Comparison of ENCODE assay signal across 11 mouse cellular contexts in genomic region chr15:97276660-97277153, GRCm38 (mm10). TPM values are rescaled to one million over a fixed set of nuclear protein-coding genes. Genes with fewer than 3 reads are reported as not detected.
DNase-seq lines count a peak whose midpoint lies in the region; ATAC-seq and TF ChIP-seq lines count a peak whose summit lies in the region.
"Had no signal": no experiment of that assay in that cellular context is flagged by ENCODE, and none has a peak within 500 bp of the region (broad histone marks: within the 10 kb centered on the region; RNA-seq: fewer than 3 reads in every experiment).

No protein-coding gene starts in this region.

- no peaks in the 10 kb centered on the region for H3K27me3 ChIP-seq in midbrain, embryonic 11.5 days (ENCODE audit: control insufficient read depth, insufficient read depth, low read length)
- H3K27me3 ChIP-seq in midbrain, embryonic 10.5 days (ENCODE audit: low read depth, poor library complexity, severe bottlenecking): no peaks in the 10 kb centered on the region
- H3K27me3 ChIP-seq in forebrain, embryonic 13.5 days: no peaks in the 10 kb centered on the region
- H3K27me3 ChIP-seq in limb, embryonic 11.5 days (ENCODE audit: control insufficient read depth, insufficient read depth, low read length): no peaks in the 10 kb centered on the region
- no peaks in the 10 kb centered on the region for H3K27me3 ChIP-seq in thymus, adult 2 months (ENCODE audit: control insufficient read depth, insufficient read depth, low read length)
- H3K27me3 ChIP-seq: embryonic facial prominence, embryonic 15.5 days; limb, embryonic 15.5 days had no signal

- TF ChIP-seq POLR2A in thymus, adult 2 months (IDR thresholded peaks at IDR 0.05; ENCODE audit: control insufficient read depth, extremely low read depth, insufficient read depth, low read length, poor library complexity): no peak

- peaks cover 3% of the 10 kb centered on the region; the same call in 1 of the 2 replicates for H3K4me1 ChIP-seq in midbrain, embryonic 11.5 days (ENCODE audit: control insufficient read depth, insufficient read depth, low read length)
- H3K4me1 ChIP-seq in midbrain, embryonic 10.5 days: peaks cover 26% of the 10 kb centered on the region
- peaks cover 12% of the 10 kb centered on the region for H3K4me1 ChIP-seq in forebrain, embryonic 13.5 days
- peaks cover 18% of the 10 kb centered on the region for H3K4me1 ChIP-seq in limb, embryonic 11.5 days (ENCODE audit: control insufficient read depth, insufficient read depth, low read length)
- no peaks in the 10 kb centered on the region for H3K4me1 ChIP-seq in thymus, adult 2 months (replicated peaks; ENCODE audit: control insufficient read depth, insufficient read depth, low read length)
- H3K4me1 ChIP-seq: embryonic facial prominence, embryonic 15.5 days had no signal

- no peak overlapping the region for H3K4me2 ChIP-seq in midbrain, embryonic 11.5 days
- peak overlapping the region; percentile 40 for H3K4me2 ChIP-seq in forebrain, embryonic 13.5 days
- H3K4me2 ChIP-seq in limb, embryonic 11.5 days (ENCODE audit: low read depth, severe bottlenecking): peak overlapping the region; percentile 20; the same call in 1 of the 2 replicates
- H3K4me2 ChIP-seq: embryonic facial prominence, embryonic 15.5 days; limb, embryonic 15.5 days had no signal

- no peak overlapping the region for H3K27ac ChIP-seq in midbrain, embryonic 11.5 days (ENCODE audit: low read depth, low read length)
- H3K27ac ChIP-seq in midbrain, embryonic 10.5 days (replicated peaks): no peak overlapping the region
- H3K27ac ChIP-seq in forebrain, embryonic 13.5 days: no peak overlapping the region; the same call in 1 of the 2 replicates
- no peak overlapping the region for H3K27ac ChIP-seq in limb, embryonic 11.5 days (replicated peaks; ENCODE audit: low read depth, low read length)
- H3K27ac ChIP-seq in thymus, adult 2 months (ENCODE audit: control insufficient read depth, insufficient read depth, low read length): no peak overlapping the region
- H3K27ac ChIP-seq: embryonic facial prominence, embryonic 15.5 days; heart, adult 2 months; limb, embryonic 15.5 days had no signal

- peak; percentile 59; the same call in 1 of the 2 replicates for ATAC-seq in midbrain, embryonic 11.5 days (ENCODE audit: low FRiP score)
- ATAC-seq in forebrain, embryonic 13.5 days: peak; percentile 57
- ATAC-seq in limb, embryonic 11.5 days (ENCODE audit: insufficient number of reproducible peaks, low FRiP score, low TSS enrichment, low read depth): no peak

- no peak for TF ChIP-seq CTCF in thymus, adult 2 months (IDR thresholded peaks at IDR 0.05; ENCODE audit: borderline replicate concordance, control insufficient read depth, extremely low read depth, insufficient read depth, low read length, poor library complexity)

- no peak overlapping the region for H3K9ac ChIP-seq in midbrain, embryonic 11.5 days (ENCODE audit: low read length)
- no peak overlapping the region for H3K9ac ChIP-seq in forebrain, embryonic 13.5 days
- H3K9ac ChIP-seq in limb, embryonic 11.5 days (ENCODE audit: low read length): no peak overlapping the region
- H3K9ac ChIP-seq: embryonic facial prominence, embryonic 15.5 days; limb, embryonic 15.5 days had no signal

- no peak for DNase-seq in midbrain, embryonic 11.5 days (ENCODE audit: low spot score, missing footprints)
- DNase-seq in midbrain, embryonic 10.5 days (ENCODE audit: low spot score): no peak
- DNase-seq in limb, embryonic 11.5 days (ENCODE audit: low spot score): peak; percentile 46
- DNase-seq in thymus, postnatal 4 days: no peak
- DNase-seq in thymus, adult 2 months: no peak
- no peak for DNase-seq in kidney, postnatal 25 days
- DNase-seq: heart, adult 2 months; kidney, postnatal 14 days had no signal

- no peak overlapping the region for H3K4me3 ChIP-seq in midbrain, embryonic 11.5 days (ENCODE audit: low read depth, low read length)
- no peak overlapping the region for H3K4me3 ChIP-seq in midbrain, embryonic 10.5 days
- no peak overlapping the region for H3K4me3 ChIP-seq in forebrain, embryonic 13.5 days
- H3K4me3 ChIP-seq in limb, embryonic 11.5 days (ENCODE audit: low read depth, low read length): no peak overlapping the region
- no peak overlapping the region for H3K4me3 ChIP-seq in thymus, adult 2 months (ENCODE audit: control insufficient read depth, insufficient read depth, low read length)
- H3K4me3 ChIP-seq: embryonic facial prominence, embryonic 15.5 days; heart, adult 2 months; limb, embryonic 15.5 days had no signal

- no peaks in the 10 kb centered on the region for H3K36me3 ChIP-seq in midbrain, embryonic 11.5 days (ENCODE audit: control insufficient read depth, insufficient read depth, low read length)
- no peaks in the 10 kb centered on the region for H3K36me3 ChIP-seq in midbrain, embryonic 10.5 days
- H3K36me3 ChIP-seq in forebrain, embryonic 13.5 days (ENCODE audit: poor library complexity, severe bottlenecking): no peaks in the 10 kb centered on the region
- no peaks in the 10 kb centered on the region for H3K36me3 ChIP-seq in limb, embryonic 11.5 days (ENCODE audit: control insufficient read depth, insufficient read depth, low read length)
- no peaks in the 10 kb centered on the region for H3K36me3 ChIP-seq in thymus, adult 2 months (ENCODE audit: control insufficient read depth, insufficient read depth, low read length)
- H3K36me3 ChIP-seq: embryonic facial prominence, embryonic 15.5 days; limb, embryonic 15.5 days had no signal

- WGBS in midbrain, embryonic 11.5 days: 71% methylated on average over 20 of the region's 20 CpGs
- WGBS in midbrain, embryonic 10.5 days: 77% methylated on average over 20 of the region's 20 CpGs
- 20% methylated on average over 20 of the region's 20 CpGs for WGBS in forebrain, embryonic 13.5 days
- WGBS in limb, embryonic 11.5 days: 20% methylated on average over 20 of the region's 20 CpGs
- WGBS in thymus, adult 2 months: 92% methylated on average over 20 of the region's 20 CpGs

- no peaks in the 10 kb centered on the region for H3K9me3 ChIP-seq in midbrain, embryonic 11.5 days (ENCODE audit: control insufficient read depth, low read length)
- no peaks in the 10 kb centered on the region for H3K9me3 ChIP-seq in midbrain, embryonic 10.5 days (replicated peaks)
- H3K9me3 ChIP-seq in forebrain, embryonic 13.5 days (replicated peaks): no peaks in the 10 kb centered on the region
- H3K9me3 ChIP-seq in limb, embryonic 11.5 days (ENCODE audit: control insufficient read depth, low read length): no peaks in the 10 kb centered on the region
- H3K9me3 ChIP-seq: embryonic facial prominence, embryonic 15.5 days; limb, embryonic 15.5 days had no signal

RNA-seq across cellular contexts. Expression of gene Amigo2, which starts 29.6 kb away (rescaled TPM):
- polyA plus RNA-seq in midbrain, embryonic 11.5 days (2014; fragmentation: Nextera tagmentation; extraction: Ambion mirVana): 5.9 and 6.6 TPM in 2 replicates
- polyA plus RNA-seq in midbrain, embryonic 10.5 days (2016; fragmentation: Nextera tagmentation; extraction: Ambion mirVana): 4.3 and 4.4 TPM in 2 replicates
- polyA plus RNA-seq in forebrain, embryonic 13.5 days (2015; fragmentation: Nextera tagmentation; extraction: Ambion mirVana): 3.2 and 3.6 TPM in 2 replicates
- 4.0 and 4.4 TPM in 2 replicates for polyA plus RNA-seq in limb, embryonic 11.5 days (2014; fragmentation: Nextera tagmentation; extraction: Ambion mirVana)
- polyA plus RNA-seq in thymus, adult 2 months (2012; rRNA removed): 2.5 and 2.8 TPM in 2 replicates

RNA-seq across cellular contexts. Expression of gene Pced1b, which starts 29.8 kb away (rescaled TPM):
- polyA plus RNA-seq in midbrain, embryonic 11.5 days (2014; fragmentation: Nextera tagmentation; extraction: Ambion mirVana): 3.6 and 4.0 TPM in 2 replicates
- polyA plus RNA-seq in midbrain, embryonic 10.5 days (2016; fragmentation: Nextera tagmentation; extraction: Ambion mirVana): 4.6 and 4.9 TPM in 2 replicates
- 2.5 and 2.6 TPM in 2 replicates for polyA plus RNA-seq in forebrain, embryonic 13.5 days (2015; fragmentation: Nextera tagmentation; extraction: Ambion mirVana)
- polyA plus RNA-seq in limb, embryonic 11.5 days (2014; fragmentation: Nextera tagmentation; extraction: Ambion mirVana): 4.2 and 7.3 TPM in 2 replicates
- polyA plus RNA-seq in thymus, adult 2 months (2012; rRNA removed): 26.5 and 26.7 TPM in 2 replicates
